Mouse (Mus musculus): Measurements from ENCODE around the gene Il17c. TPM values are rescaled to one million over a fixed set of nuclear protein-coding genes. Genes with fewer than 3 reads are reported as not detected.
A peak's percentile ranks its signal among the peaks of the same experiment; 100 is the strongest.

Gene Il17c
- total RNA-seq (2022) = under 1 TPM in 1 of 4 experiments, not detected in 3; 0.43 TPM

GRCm38 (mm10) chr8:122421376-122422070 is at the start of gene Il17c:
Il17c (plus strand) TSS chr8:122422020.
- DNase-seq = no peak

- no peak for DNase-seq
These were observed 46.5 kb upstream of the Il17c start for GRCm38 (mm10) chr8:122375320-122375719.

GRCm38 (mm10) chr8:122375751-122376364 is 46.0 kb upstream of the Il17c start:
- DNase-seq = no peak

- DNase-seq = peak; percentile 99
These were observed 45.2 kb upstream of the Il17c start, which contains the start of gene Zc3h18 for GRCm38 (mm10) chr8:122376365-122377231. Zc3h18 (plus strand) TSS chr8:122376609.

- DNase-seq = no peak
These were observed 38.8 kb upstream of the Il17c start for GRCm38 (mm10) chr8:122383039-122383438.

GRCm38 (mm10) chr8:122389357-122389756 is 32.5 kb upstream of the Il17c start:
- no peak for DNase-seq

GRCm38 (mm10) chr8:122390758-122391157 is 31.1 kb upstream of the Il17c start:
- DNase-seq = no peak

- DNase-seq = no peak
These were observed 28.1 kb upstream of the Il17c start for GRCm38 (mm10) chr8:122393717-122394116.

- DNase-seq = no peak
These were observed 26.5 kb upstream of the Il17c start for GRCm38 (mm10) chr8:122395291-122395690.

GRCm38 (mm10) chr8:122398186-122398585 is 23.6 kb upstream of the Il17c start:
- no peak for DNase-seq

- no peak for DNase-seq
These were observed 16.5 kb upstream of the Il17c start for GRCm38 (mm10) chr8:122405146-122405805.

GRCm38 (mm10) chr8:122407678-122408077 is 14.1 kb upstream of the Il17c start:
- no peak for DNase-seq

GRCm38 (mm10) chr8:122414311-122414710 is 7.5 kb upstream of the Il17c start:
- DNase-seq = no peak

- no peak for DNase-seq
These were observed 6.3 kb upstream of the Il17c start for GRCm38 (mm10) chr8:122415554-122415953.

GRCm38 (mm10) chr8:122419881-122420555 is 1.8 kb upstream of the Il17c start:
- no peak for DNase-seq

GRCm38 (mm10) chr8:122423217-122423616 is 1.4 kb downstream of the Il17c start:
- no peak for DNase-seq

- DNase-seq = no peak
These were observed 1.8 kb downstream of the Il17c start for GRCm38 (mm10) chr8:122423659-122424058.

GRCm38 (mm10) chr8:122426145-122426544 is 4.3 kb downstream of the Il17c start:
- no peak for DNase-seq

- no peak for DNase-seq
These were observed 5.8 kb downstream of the Il17c start for GRCm38 (mm10) chr8:122427607-122428006.

GRCm38 (mm10) chr8:122428163-122428562 is 6.3 kb downstream of the Il17c start:
- no peak for DNase-seq

- DNase-seq = no peak
These were observed 8.3 kb downstream of the Il17c start for GRCm38 (mm10) chr8:122430058-122430636.

GRCm38 (mm10) chr8:122430646-122431045 is 8.8 kb downstream of the Il17c start:
- DNase-seq = no peak

Data from adrenal gland, adult 8-10 months (tissue).